Mouse (Mus musculus) neural tube, embryonic 10.5 days (tissue): ENCODE results near the gene Grk5.
"Not testable (repeated sequence)": the region's sequence is repeated elsewhere in the genome, so short reads cannot be mapped to it uniquely, and the experiment has no call there.

Source experiments
- DNase-seq: peaks from one replicate; pipeline ENCODE4 v3.0.0-alpha.2; 2017; ENCODE audit warnings: low spot score; ENCODE audit errors: extremely low spot score

Grk5 gene

DNA sequence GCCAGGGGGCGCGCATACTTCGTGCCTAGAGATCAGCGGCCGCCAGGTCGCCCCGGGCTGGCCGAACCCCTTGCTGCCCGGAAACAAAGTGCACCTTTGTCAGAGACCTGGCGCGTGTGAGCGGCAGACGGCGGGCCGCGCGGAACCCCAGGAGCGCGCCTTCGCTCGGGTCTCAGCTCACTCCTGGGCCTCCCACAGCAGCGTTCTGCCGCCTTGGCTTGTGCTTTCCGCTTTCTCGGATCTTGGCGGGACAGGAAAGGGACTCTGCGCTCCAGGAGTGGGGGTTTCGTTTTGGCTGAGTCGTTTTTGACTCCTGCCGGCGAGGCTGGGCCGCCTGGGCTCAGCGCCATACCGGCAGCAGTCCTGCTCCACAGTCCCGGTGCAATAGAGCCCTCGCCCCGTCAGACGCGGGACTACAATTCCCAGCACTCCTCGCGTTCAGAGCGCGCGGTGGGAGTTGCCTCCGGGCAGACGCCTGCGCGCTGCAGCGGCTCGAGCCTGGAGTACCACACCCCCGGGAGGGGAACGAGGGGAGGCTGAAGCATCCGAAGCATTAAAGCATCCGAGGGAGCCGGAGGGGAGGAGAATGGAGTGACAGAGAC lies at the start of gene Grk5:
Grk5 (plus strand) TSS at position 36 of the 602 bp plus-strand sequence.
- DNase-seq: peak; percentile 93

- no peak for DNase-seq
Observed at GRCm38 (mm10) chr19:60843324-60843723, 46.2 kb upstream of the Grk5 start.

- no peak for DNase-seq
Observed at GRCm38 (mm10) chr19:60845731-60846130, 43.8 kb upstream of the Grk5 start.

- peak; percentile 85 for DNase-seq
Observed at GRCm38 (mm10) chr19:60860868-60861700, 28.5 kb upstream of the Grk5 start, which contains the start of gene Sfxn4. Gene Sfxn4 (minus strand): TSS chr19:60861479.

- not testable (repeated sequence) for DNase-seq
Observed at GRCm38 (mm10) chr19:60866169-60866568, 23.4 kb upstream of the Grk5 start.

DNA sequence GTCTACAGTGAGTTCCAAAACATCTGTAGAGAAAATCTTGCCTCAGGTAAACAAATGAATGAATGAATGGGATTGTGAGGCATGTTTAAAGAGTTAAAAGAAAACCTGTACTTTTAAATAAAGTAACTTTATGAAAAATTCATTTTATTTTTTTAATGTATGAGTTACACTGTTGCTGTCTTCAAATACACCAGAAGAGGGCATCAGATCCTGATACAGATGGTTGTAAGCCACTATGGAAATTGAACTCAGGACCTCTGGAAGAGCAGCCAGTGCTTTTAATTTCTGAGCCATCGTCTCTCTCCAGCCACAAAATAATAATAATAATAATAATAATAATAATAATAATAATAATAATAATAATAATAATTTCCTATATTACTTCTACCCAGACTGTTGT lies 19.1 kb upstream of the Grk5 start:
- no peak for DNase-seq

DNA sequence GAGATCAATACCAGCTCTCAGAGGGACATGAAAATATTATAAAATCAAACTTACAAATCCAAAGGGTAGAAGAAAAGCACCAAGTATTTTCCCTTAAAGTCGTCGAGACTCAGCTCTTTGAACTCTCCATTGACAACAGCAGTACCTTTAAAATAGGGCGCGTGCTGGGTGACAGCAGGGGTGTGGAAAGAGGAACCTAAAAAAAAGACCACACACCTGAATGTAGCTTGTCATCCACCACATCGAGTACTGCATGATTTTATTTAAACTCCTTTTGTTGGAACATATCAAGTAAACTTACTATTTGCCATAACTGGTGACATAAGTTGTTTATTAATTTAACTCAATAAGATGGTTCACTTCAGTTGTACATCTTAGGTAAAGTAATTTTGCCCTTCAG lies 18.2 kb upstream of the Grk5 start:
- DNase-seq: no peak

- DNase-seq: no peak
Observed at GRCm38 (mm10) chr19:60872272-60872671, 17.3 kb upstream of the Grk5 start.

DNA sequence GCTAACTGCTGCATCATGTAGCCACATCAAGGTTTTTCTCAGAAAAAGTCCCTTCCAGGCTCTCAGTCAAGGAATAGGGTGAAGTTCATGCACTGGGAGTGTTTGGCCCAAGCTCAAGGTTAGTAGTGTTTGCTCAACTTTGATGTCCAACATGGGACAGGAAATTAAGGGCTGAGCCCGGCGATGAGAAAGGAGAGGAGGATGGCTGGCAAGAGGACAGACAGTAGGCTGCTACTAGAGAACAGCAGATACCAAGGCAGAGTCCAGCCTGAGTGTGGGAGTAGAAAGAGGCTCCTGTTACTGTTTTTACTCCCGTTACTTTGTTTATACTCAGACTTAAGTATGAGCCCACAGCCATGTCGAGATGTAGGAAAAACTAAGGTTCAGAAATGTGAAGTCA lies 16.0 kb upstream of the Grk5 start:
- peak; percentile 15 for DNase-seq

GRCm38 (mm10) chr19:60874064-60874694 lies 15.4 kb upstream of the Grk5 start, which contains the start of gene Prdx3:
Gene Prdx3 (minus strand): TSS chr19:60874556.
- DNase-seq: peak; percentile 91

- DNase-seq: no peak
Observed at GRCm38 (mm10) chr19:60883129-60883528, 6.4 kb upstream of the Grk5 start.

DNA sequence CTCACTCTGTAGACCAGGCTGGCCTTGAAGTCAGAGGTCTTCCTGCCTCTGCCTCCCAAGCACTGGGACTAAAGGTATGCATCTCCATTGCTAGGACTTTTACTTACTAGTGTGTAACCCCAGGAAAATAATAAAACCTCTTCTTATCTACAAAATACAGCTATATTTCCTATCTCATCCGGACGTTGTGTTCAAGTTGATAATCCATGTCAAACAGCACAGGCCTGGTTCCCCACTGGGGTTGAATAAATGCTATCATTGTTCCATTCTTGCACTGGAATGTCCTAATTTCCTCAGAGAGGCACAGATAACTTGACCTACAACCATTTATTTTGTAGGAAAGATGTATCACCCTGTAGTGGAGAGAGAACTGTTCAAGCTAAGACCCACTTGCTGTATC lies 1.9 kb upstream of the Grk5 start:
- no peak for DNase-seq

- peak; percentile 55 for DNase-seq
Observed at GRCm38 (mm10) chr19:60889101-60889713, 342 bp upstream of the Grk5 start.

GRCm38 (mm10) chr19:60890391-60891122 lies 1.0 kb downstream of the Grk5 start:
- DNase-seq: peak; percentile 82

GRCm38 (mm10) chr19:60891123-60891470 lies 1.5 kb downstream of the Grk5 start:
- DNase-seq: no peak

- DNase-seq: peak; percentile 57
Observed at GRCm38 (mm10) chr19:60891934-60892547, 2.5 kb downstream of the Grk5 start.

DNA sequence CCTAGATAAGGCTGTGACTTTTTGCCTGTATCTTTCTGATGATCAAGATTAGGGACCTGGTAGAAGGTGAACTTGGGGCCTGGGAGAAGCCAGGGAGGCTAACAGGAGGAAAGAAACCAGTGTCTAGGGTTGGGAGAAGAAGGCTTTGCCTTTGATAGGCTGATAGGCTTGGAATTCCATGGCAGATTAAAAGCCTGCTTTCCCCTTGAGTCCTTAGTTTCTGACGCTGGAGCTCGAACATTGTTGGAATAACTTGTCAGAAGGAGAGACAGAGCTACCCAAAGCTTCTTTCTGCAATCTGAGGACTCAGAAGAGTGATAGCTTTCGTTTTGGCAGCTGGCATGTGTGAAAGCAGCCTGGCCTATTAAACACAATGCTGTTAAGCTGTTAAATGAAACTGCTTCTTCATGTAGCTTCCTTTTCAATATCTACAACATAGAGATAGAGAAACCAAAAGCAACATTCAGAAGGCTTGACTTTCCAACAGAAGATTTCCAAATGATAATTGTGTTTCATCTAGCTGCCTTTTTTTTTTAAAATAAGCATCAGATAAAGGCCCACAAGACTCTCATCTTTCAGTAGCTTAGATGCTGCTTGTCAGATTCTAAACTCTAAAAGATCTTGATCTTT lies 5.8 kb downstream of the Grk5 start:
- DNase-seq: no peak

GRCm38 (mm10) chr19:60903139-60903538 lies 13.6 kb downstream of the Grk5 start:
- no peak for DNase-seq

DNA sequence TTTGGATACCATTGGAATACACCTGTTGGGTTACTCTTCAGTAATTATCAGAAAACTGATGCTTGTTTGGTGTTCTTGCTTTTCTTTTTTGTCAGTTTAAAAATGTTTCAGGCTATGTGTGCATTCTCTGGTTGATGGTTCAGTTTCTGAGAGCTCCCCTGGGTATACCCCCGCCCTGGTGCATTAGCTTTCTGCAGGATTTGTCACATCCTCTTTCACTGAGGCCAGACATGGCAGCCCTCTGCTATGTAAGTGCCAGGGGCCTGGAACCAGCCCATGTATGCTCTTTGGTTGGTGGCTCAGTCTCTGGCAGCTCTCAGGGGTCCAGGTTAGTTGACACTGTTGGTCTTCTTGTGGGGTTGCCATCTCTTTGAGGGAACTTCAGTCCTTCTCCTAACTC lies 14.4 kb downstream of the Grk5 start:
- no peak for DNase-seq

DNA sequence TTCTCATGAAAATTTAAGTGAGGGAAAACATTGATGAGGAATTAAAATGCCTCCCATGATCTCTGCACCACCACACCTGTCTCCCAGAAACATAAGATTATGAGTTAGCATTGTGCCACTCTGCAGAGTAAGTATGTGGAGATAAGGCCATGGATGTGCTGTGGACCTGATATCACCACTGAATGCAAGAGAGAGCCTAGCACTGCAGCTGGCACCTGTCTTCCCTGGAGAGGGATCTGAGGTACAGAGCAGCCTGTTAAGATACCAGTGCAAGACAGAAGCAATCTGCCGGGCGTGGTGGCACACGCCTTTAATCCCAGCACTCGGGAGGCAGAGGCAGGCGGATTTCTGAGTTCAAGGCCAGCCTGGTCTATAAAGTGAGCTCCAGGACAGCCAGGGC lies 15.9 kb downstream of the Grk5 start:
- DNase-seq: no peak
